Mouse (Mus musculus): ENCODE data around the gene Il24. TPM values are rescaled to one million over a fixed set of nuclear protein-coding genes. Genes with fewer than 3 reads are reported as not detected.

The Il24 gene
- total RNA-seq, 2 experiments from 2014 or later, result not detected

DNA sequence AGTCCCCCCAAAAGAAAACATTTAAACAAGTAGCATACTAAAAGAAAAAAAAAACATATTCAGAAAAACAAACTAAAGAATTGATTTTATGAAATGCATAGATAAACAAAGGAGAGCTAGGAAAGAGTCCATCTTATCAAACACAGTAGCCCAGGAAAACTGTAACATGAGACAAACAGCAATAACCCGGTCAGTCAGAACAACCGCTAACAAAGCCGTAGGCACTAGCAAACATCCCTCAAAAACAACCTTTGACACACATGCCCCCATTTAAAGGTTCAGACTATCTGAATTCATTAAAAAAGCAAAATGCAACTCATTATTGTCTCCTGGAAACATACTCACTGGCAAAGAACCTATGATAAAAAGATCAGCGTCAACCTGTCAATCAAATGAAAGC, 29.8 kb downstream of the Il24 start:
- no peak for ATAC-seq (replicated peaks; ENCODE audit: low FRiP score, poor library complexity, severe bottlenecking)

DNA sequence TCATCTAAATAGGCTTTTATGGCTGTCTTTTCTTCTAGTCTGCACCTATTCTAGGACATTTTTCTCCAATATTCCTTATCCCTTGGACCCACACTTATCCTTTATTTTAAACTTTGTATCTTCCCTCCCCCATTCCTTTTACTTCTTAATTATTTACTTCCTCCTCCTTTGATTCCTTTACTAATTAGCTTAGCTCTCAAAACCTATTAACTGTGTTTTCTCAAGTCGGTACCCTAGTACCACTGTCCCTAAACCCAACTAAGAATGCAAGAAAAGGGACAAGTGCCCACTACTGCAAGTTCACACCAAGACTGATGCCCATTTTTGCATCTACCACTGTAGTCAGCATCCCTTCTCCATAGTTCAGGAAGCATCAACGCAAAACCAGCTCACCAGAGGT, 31.5 kb downstream of the Il24 start:
- ATAC-seq (replicated peaks; ENCODE audit: low FRiP score, poor library complexity, severe bottlenecking), result no peak

DNA sequence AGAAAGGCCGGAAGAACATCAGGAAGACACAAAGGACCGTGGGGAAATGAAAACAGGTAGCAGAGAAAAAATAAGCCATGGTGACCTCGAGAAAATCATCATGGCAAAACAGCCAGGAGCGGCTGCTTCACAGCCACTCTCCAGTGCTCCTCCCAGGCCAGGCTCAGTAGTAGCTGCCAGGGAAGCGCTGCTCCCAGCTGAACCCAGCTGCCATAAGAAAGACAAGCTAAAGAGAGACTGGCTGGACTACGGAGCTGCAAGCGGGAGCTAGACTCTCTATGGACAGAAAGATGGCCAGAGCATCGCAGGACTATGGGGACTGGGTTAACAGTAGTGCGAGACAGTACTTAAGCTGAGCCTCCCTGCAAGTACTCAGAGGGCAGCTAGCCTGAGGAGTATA, 32.4 kb downstream of the Il24 start:
- ATAC-seq (replicated peaks; ENCODE audit: low FRiP score, poor library complexity, severe bottlenecking), result no peak

DNA sequence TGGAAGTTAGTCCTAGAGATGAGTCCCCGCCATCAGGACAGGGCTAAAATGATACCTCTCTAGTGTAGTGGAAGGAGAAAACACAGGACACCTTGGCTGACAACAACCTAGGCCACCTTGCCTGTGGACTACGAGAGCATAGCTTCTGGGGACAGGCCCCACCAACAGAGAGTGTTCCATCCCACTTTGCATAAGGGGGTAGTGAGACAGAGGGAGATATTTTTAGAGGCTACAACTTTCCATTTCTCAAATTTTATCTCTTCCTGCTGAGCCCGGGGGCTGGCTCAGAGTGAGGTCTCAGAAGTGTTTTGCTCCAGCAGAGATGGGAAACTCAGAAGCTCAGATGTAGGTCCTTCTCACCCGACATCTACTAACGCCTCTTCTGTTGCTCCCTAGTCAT, 36.8 kb downstream of the Il24 start:
- ATAC-seq (replicated peaks; ENCODE audit: low FRiP score, poor library complexity, severe bottlenecking), result no peak

DNA sequence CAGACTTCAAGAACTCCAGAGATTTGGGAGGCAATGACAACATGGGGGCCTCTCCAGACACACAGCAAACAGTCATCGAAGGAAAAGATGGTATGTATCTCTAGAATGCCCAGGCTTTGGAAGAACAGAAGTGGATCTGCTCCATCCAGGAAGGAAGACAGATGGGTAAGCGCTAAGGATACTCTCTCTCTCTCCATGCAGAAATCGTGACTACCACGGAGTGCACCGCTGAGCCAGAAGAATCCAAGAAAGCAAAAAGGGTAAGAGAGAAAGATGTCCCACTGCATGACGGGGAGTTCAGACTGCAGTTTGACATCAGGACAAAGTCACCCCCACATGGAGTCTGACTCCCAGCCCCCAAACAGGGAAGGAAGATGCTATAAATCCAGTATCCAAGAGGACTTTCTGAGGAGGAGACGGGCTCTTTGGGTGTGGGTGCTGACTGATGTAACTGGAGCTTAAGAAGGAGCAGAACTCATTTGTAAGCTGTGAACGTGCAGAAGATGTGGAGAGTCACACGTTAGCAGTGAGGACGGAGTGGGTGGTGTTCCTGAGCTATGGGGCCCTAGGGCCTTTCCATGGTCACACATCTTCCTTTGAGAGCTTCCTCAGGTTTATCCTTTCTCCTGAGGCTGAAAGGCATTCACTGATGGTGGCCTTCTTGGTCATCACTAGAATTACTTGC, 37.6 kb downstream of the Il24 start:
- ATAC-seq (replicated peaks; ENCODE audit: low FRiP score, poor library complexity, severe bottlenecking), result no peak

DNA sequence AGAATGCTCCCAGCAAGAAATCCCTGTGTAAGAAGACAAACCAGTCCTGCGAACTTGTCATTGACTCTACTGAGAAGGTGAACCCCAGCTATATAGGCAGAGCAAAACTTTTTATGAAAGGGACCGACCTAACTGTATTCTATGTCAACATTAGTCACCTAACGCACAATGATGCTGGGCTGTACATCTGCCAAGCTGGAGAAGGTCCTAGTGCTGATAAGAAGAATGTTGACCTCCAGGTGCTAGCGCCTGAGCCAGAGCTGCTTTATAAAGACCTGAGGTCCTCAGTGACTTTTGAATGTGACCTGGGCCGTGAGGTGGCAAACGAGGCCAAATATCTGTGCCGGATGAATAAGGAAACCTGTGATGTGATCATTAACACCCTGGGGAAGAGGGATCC, 42.7 kb downstream of the Il24 start:
- ATAC-seq (replicated peaks; ENCODE audit: low FRiP score, poor library complexity, severe bottlenecking), result no peak

DNA sequence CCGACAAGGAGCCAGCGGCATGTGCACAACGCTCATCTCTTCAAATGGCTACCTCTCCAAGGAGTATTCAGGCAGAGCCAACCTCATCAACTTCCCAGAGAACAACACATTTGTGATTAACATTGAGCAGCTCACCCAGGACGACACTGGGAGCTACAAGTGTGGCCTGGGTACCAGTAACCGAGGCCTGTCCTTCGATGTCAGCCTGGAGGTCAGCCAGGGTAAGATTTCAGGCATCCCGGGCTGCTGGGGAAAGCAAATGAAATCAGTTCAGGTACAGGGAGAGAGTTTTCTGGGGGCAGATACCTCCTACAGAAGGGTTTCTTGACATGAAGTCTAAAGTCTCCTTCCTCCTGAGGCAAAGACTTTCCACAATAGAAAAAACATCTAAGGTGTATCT, 45.6 kb downstream of the Il24 start:
- ATAC-seq (replicated peaks; ENCODE audit: low FRiP score, poor library complexity, severe bottlenecking), result no peak

DNA sequence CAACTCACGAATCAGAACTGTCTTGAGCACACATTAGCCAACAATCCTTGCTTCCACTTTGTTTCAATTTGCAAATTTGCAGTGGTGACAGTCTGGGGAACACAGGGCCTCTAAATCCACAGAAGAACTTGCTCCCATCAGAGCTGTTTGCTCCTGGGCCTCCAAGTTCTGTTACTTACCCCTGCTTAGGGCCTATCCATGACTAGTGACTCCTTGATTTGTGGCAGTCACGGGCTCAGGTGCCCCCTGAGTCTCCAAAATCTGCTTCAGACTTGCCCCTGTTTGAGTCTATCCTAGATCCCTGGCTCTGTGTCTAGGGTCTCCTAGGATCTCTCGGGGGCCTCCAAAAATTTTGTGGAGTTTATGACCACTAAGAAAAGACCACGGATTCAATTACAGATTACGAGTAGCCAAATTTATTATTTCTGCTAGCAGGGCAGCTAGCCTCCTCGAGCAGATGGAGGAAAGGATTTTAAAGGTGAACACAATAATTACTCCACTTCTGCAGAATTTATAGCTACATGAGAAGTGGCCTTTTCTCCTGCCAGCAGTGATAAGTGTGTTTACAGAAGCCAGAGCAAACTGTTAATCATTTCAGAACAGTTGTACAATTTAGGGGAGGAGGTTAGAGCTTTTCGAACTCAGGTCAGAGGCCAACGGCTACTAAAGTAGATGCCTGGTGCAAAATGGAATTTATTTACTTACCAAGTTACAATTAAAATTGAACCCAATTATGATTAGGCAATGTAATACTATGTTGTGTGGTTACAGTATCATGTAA, 46.5 kb downstream of the Il24 start:
- ATAC-seq (replicated peaks; ENCODE audit: low FRiP score, poor library complexity, severe bottlenecking), result no peak

DNA sequence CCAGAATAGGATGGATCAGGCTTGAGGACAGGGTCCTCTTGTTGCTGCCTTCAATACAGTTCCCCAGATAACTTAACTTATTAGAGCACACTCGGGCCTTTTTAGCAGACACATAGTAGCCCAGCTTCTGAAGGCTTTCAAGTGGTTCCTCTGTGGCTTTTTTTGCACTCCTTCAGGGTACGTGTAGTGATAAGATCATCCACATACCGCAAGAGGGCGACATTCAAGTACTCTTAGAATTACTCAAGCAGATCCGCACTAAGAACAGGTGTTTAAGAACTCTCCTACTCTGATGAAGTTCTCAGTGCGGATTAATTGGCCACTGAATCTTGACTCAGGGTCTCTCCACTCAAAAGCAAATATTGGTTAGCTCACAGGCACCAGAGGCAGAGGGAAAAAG, 49.0 kb downstream of the Il24 start:
- ATAC-seq (replicated peaks; ENCODE audit: low FRiP score, poor library complexity, severe bottlenecking), result no peak

DNA sequence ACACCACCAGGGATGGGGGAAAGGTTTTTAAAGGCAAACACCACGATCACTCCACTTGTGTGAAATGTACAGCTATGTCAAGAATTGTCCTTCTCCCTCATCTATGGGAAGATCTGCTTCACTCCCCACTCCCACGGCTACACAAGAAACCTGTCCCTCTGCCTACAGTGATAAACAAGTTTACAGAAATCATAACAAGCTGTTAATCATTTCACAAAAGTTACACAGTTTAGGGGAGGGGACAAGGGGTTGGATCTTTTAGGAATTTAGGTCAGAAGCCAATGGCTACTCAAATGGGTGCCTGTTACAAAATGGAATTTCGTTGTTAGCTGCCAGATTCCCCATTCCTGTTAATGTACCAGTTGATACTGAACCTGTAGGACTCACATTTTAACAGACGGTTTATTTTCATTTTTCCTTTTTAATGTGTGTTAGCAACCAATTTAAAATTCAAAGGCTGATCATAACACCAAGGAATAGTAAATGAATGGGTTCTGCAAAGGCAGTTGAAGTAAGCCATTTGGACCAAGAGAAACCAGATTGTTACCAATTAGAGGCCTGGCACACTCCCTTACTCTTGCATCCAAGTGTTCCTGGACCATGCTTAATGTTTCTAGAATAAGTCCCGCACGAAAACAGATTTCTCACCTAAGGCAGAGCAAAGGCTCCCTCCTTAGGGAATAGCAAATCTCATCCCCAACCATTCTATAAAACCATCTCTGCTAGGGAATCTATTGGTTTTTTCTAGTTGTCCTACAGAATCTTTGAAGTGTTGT, 51.9 kb downstream of the Il24 start:
- no peak for ATAC-seq (replicated peaks; ENCODE audit: low FRiP score, poor library complexity, severe bottlenecking)

DNA sequence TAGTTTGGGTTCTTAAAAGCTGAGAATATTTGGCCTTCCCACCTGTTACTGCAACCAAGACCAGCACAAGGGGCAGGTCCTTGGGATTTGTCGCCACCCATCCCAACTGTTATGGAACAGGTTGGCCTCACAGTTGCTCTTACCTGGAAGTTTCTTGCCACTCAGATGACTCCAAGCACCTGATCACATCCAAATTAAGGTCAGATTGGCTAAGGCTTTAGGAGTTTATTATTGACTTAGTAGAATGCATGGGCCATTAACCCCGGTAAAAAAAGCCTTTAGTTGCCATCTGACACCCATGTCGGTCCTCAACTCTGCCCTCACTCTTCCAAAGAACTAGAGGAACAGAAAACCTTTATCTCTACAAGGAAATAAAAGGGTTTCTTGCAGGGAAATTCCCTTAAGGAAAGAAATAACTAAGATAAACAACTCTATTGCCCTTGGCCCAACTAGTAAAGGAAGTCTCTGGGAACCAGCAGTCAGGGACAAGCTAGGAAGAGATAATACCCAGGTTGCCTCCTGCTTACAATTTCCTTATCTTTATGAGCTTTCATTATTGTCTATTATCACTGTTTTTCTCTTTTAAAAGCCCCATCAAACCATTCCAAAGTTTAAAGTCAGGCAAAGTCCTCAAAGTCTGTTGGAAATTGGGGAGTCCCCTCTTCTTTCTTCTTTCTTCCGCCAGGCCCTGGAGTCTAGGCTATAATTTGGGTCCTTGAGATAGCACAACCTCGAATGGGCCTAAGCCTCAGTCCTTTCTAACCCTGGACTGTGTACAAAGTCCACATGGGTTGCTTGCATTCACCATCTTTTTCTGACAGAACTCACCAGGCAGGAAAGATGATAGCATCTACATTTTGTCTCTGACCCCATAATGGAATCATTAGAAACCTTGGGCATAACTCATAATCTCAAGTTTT, 54.8 kb downstream of the Il24 start:
- no peak for ATAC-seq (replicated peaks; ENCODE audit: low FRiP score, poor library complexity, severe bottlenecking)

Other genes starting within 250 kb of the Il24 start
- gene C4bp, start 225.8 kb downstream of the Il24 start, total RNA-seq (2015; ENCODE audit: low replicate concordance), result not detected in 2 replicates
- gene C4bp, start 225.8 kb downstream of the Il24 start, total RNA-seq (2017; ENCODE audit: low replicate concordance), result not detected in 2 replicates
- not detected in 2 replicates for gene Gm29427, start 171.7 kb downstream of the Il24 start, total RNA-seq (2015; ENCODE audit: low replicate concordance)
- gene Gm29427, start 171.7 kb downstream of the Il24 start, total RNA-seq (2017; ENCODE audit: low replicate concordance), result not detected in 2 replicates
- gene Yod1, start 170.1 kb downstream of the Il24 start, total RNA-seq (2015; ENCODE audit: low replicate concordance), result 54.8 and 88.0 TPM in 2 replicates
- gene Yod1, start 170.1 kb downstream of the Il24 start, total RNA-seq (2017; ENCODE audit: low replicate concordance), result 53.1 and 58.8 TPM in 2 replicates
- gene Pfkfb2, start 158.2 kb downstream of the Il24 start, total RNA-seq (2015; ENCODE audit: low replicate concordance), result 23.5 and 26.7 TPM in 2 replicates
- gene Pfkfb2, start 158.2 kb downstream of the Il24 start, total RNA-seq (2017; ENCODE audit: low replicate concordance), result 38.4 and 45.7 TPM in 2 replicates
- 8.6 and 11.3 TPM in 2 replicates for gene AA986860, start 155.5 kb downstream of the Il24 start, total RNA-seq (2015; ENCODE audit: low replicate concordance)
- 8.0 and 9.4 TPM in 2 replicates for gene AA986860, start 155.5 kb downstream of the Il24 start, total RNA-seq (2017; ENCODE audit: low replicate concordance)
- gene Fcamr, start 86.6 kb downstream of the Il24 start, total RNA-seq (2015; ENCODE audit: low replicate concordance), result not detected in 2 replicates
- not detected in 2 replicates for gene Fcamr, start 86.6 kb downstream of the Il24 start, total RNA-seq (2017; ENCODE audit: low replicate concordance)
- gene Pigr, start 60.8 kb downstream of the Il24 start, total RNA-seq (2015; ENCODE audit: low replicate concordance), result not detected in 2 replicates
- not detected in 2 replicates for gene Pigr, start 60.8 kb downstream of the Il24 start, total RNA-seq (2017; ENCODE audit: low replicate concordance)
- 11.2 and 16.3 TPM in 2 replicates for gene Fcmr, start 21.8 kb downstream of the Il24 start, total RNA-seq (2015; ENCODE audit: low replicate concordance)
- gene Fcmr, start 21.8 kb downstream of the Il24 start, total RNA-seq (2017; ENCODE audit: low replicate concordance), result 4.7 and 9.2 TPM in 2 replicates
- gene Il20, start 24.0 kb upstream of the Il24 start, total RNA-seq (2015; ENCODE audit: low replicate concordance), result not detected in 2 replicates
- not detected in 2 replicates for gene Il20, start 24.0 kb upstream of the Il24 start, total RNA-seq (2017; ENCODE audit: low replicate concordance)
- gene Il19, start 52.7 kb upstream of the Il24 start, total RNA-seq (2015; ENCODE audit: low replicate concordance), result not detected in 2 replicates
- not detected in 2 replicates for gene Il19, start 52.7 kb upstream of the Il24 start, total RNA-seq (2017; ENCODE audit: low replicate concordance)
- not detected in 2 replicates for gene Il10, start 132.4 kb upstream of the Il24 start, total RNA-seq (2015; ENCODE audit: low replicate concordance)
- not detected in 2 replicates for gene Il10, start 132.4 kb upstream of the Il24 start, total RNA-seq (2017; ENCODE audit: low replicate concordance)
- 30.3 and 36.9 TPM in 2 replicates for gene Mapkapk2, start 210.4 kb upstream of the Il24 start, total RNA-seq (2015; ENCODE audit: low replicate concordance)
- gene Mapkapk2, start 210.4 kb upstream of the Il24 start, total RNA-seq (2017; ENCODE audit: low replicate concordance), result 16.0 and 23.2 TPM in 2 replicates

Data from erythroid progenitor cell, adult 5-6 weeks (primary cell).